Mouse (Mus musculus): ENCODE data around the gene Pxdc1. TPM values are rescaled to one million over a fixed set of nuclear protein-coding genes. Genes with fewer than 3 reads are reported as not detected.

Gene Pxdc1
- polyA plus RNA-seq, 1 experiment from 2014 or later = 12.4 TPM

- no peak overlapping the region for H3K4me3 ChIP-seq (replicated peaks; ENCODE audit: low read depth, low read length)
- DNase-seq (ENCODE audit: low spot score) = no peak
- no peak for ATAC-seq (replicated peaks; ENCODE audit: low FRiP score, low read depth)
- H3K27me3 ChIP-seq (ENCODE audit: insufficient read depth, low read length) = no peaks in the 10 kb centered on the region
- H3K36me3 ChIP-seq (ENCODE audit: insufficient read depth, low read length) = no peaks in the 10 kb centered on the region
- 62% methylated on average over 1 of the region's 1 CpGs for WGBS
- H3K9ac ChIP-seq (ENCODE audit: low read depth, low read length) = no peak overlapping the region
- H3K4me2 ChIP-seq (ENCODE audit: low read length) = no peak overlapping the region
- no peak overlapping the region for H3K27ac ChIP-seq
- H3K9me3 ChIP-seq (replicated peaks; ENCODE audit: low read length) = no peaks in the 10 kb centered on the region
- H3K4me1 ChIP-seq (replicated peaks; ENCODE audit: insufficient read depth, low read length) = no peaks in the 10 kb centered on the region
- TF ChIP-seq CTCF (IDR thresholded peaks at IDR 0.05; ENCODE audit: low read depth) = no peak
These were observed 43.6 kb downstream of the Pxdc1 start for GRCm38 (mm10) chr13:34609711-34610110.

GRCm38 (mm10) chr13:34607079-34607478 lies 46.2 kb downstream of the Pxdc1 start:
- Histone ChIP-seq H3K9me3 (replicated peaks; ENCODE audit: low read length) (no peaks in the 10 kb centered on the region), H3K4me3 (replicated peaks; ENCODE audit: low read depth, low read length) (no peak overlapping the region), H3K27me3 (ENCODE audit: insufficient read depth, low read length) (no peaks in the 10 kb centered on the region), H3K36me3 (ENCODE audit: insufficient read depth, low read length) (no peaks in the 10 kb centered on the region), H3K4me1 (replicated peaks; ENCODE audit: insufficient read depth, low read length) (no peaks in the 10 kb centered on the region), H3K9ac (ENCODE audit: low read depth, low read length) (no peak overlapping the region), H3K27ac (no peak overlapping the region), H3K4me2 (ENCODE audit: low read length) (no peak overlapping the region)
- no peak for ATAC-seq (replicated peaks; ENCODE audit: low FRiP score, low read depth)
- 76% methylated on average over 2 of the region's 2 CpGs for WGBS
- TF ChIP-seq CTCF (IDR thresholded peaks at IDR 0.05; ENCODE audit: low read depth) = no peak
- no peak for DNase-seq (ENCODE audit: low spot score)

- Histone ChIP-seq H3K9ac (ENCODE audit: low read depth, low read length) (no peak overlapping the region), H3K9me3 (replicated peaks; ENCODE audit: low read length) (no peaks in the 10 kb centered on the region), H3K4me3 (replicated peaks; ENCODE audit: low read depth, low read length) (no peak overlapping the region), H3K27me3 (ENCODE audit: insufficient read depth, low read length) (no peaks in the 10 kb centered on the region), H3K4me2 (ENCODE audit: low read length) (no peak overlapping the region), H3K4me1 (replicated peaks; ENCODE audit: insufficient read depth, low read length) (no peaks in the 10 kb centered on the region), H3K27ac (no peak overlapping the region), H3K36me3 (ENCODE audit: insufficient read depth, low read length) (no peaks in the 10 kb centered on the region)
- TF ChIP-seq CTCF (IDR thresholded peaks at IDR 0.05; ENCODE audit: low read depth) = no peak
- 80% methylated on average over 3 of the region's 3 CpGs for WGBS
- no peak for DNase-seq (ENCODE audit: low spot score)
- no peak for ATAC-seq (replicated peaks; ENCODE audit: low FRiP score, low read depth)
These were observed 47.4 kb downstream of the Pxdc1 start for GRCm38 (mm10) chr13:34605884-34606283.

GRCm38 (mm10) chr13:34605206-34605605 lies 48.1 kb downstream of the Pxdc1 start:
- Histone ChIP-seq H3K27me3 (ENCODE audit: insufficient read depth, low read length) (no peaks in the 10 kb centered on the region), H3K4me3 (replicated peaks; ENCODE audit: low read depth, low read length) (no peak overlapping the region)
- peak; percentile 11 for DNase-seq (ENCODE audit: low spot score)

GRCm38 (mm10) chr13:34604406-34604805 lies 48.9 kb downstream of the Pxdc1 start:
- no peak overlapping the region for H3K27ac ChIP-seq
- no peak overlapping the region for H3K4me3 ChIP-seq (replicated peaks; ENCODE audit: low read depth, low read length)
- ATAC-seq (replicated peaks; ENCODE audit: low FRiP score, low read depth) (no peak), DNase-seq (ENCODE audit: low spot score) (no peak)
- no peaks in the 10 kb centered on the region for H3K4me1 ChIP-seq (replicated peaks; ENCODE audit: insufficient read depth, low read length)
- H3K4me2 ChIP-seq (ENCODE audit: low read length) = no peak overlapping the region
- H3K9me3 ChIP-seq (replicated peaks; ENCODE audit: low read length) = no peaks in the 10 kb centered on the region
- no peak overlapping the region for H3K9ac ChIP-seq (ENCODE audit: low read depth, low read length)
- H3K27me3 ChIP-seq (ENCODE audit: insufficient read depth, low read length) = no peaks in the 10 kb centered on the region
- TF ChIP-seq CTCF (IDR thresholded peaks at IDR 0.05; ENCODE audit: low read depth) = no peak
- H3K36me3 ChIP-seq (ENCODE audit: insufficient read depth, low read length) = no peaks in the 10 kb centered on the region
- WGBS = 95% methylated on average over 1 of the region's 1 CpGs

More at GRCm38 (mm10) chr13:34605206-34605605, 48.1 kb downstream of the Pxdc1 start:
- Histone ChIP-seq H3K36me3 (ENCODE audit: insufficient read depth, low read length) (no peaks in the 10 kb centered on the region), H3K9me3 (replicated peaks; ENCODE audit: low read length) (no peaks in the 10 kb centered on the region), H3K27ac (no peak overlapping the region), H3K4me2 (ENCODE audit: low read length) (no peak overlapping the region), H3K9ac (ENCODE audit: low read depth, low read length) (no peak overlapping the region), H3K4me1 (replicated peaks; ENCODE audit: insufficient read depth, low read length) (no peaks in the 10 kb centered on the region)
- no peak for ATAC-seq (replicated peaks; ENCODE audit: low FRiP score, low read depth)
- TF ChIP-seq CTCF (IDR thresholded peaks at IDR 0.05; ENCODE audit: low read depth) = peak; percentile 54
- 75% methylated on average over 5 of the region's 5 CpGs for WGBS

- Histone ChIP-seq H3K4me3 (replicated peaks; ENCODE audit: low read depth, low read length) (no peak overlapping the region), H3K27me3 (ENCODE audit: insufficient read depth, low read length) (no peaks in the 10 kb centered on the region), H3K4me1 (replicated peaks; ENCODE audit: insufficient read depth, low read length) (no peaks in the 10 kb centered on the region), H3K4me2 (ENCODE audit: low read length) (no peak overlapping the region), H3K36me3 (ENCODE audit: insufficient read depth, low read length) (no peaks in the 10 kb centered on the region), H3K27ac (no peak overlapping the region), H3K9ac (ENCODE audit: low read depth, low read length) (no peak overlapping the region), H3K9me3 (replicated peaks; ENCODE audit: low read length) (no peaks in the 10 kb centered on the region)
- DNase-seq (ENCODE audit: low spot score) (no peak), ATAC-seq (replicated peaks; ENCODE audit: low FRiP score, low read depth) (no peak)
- WGBS = 48% methylated on average over 2 of the region's 2 CpGs
- TF ChIP-seq CTCF (IDR thresholded peaks at IDR 0.05; ENCODE audit: low read depth) = no peak
These were observed 50.5 kb downstream of the Pxdc1 start for GRCm38 (mm10) chr13:34602757-34603156.

- Histone ChIP-seq H3K9me3 (replicated peaks; ENCODE audit: low read length) (no peaks in the 10 kb centered on the region), H3K36me3 (ENCODE audit: insufficient read depth, low read length) (no peaks in the 10 kb centered on the region), H3K27ac (no peak overlapping the region), H3K4me1 (replicated peaks; ENCODE audit: insufficient read depth, low read length) (no peaks in the 10 kb centered on the region), H3K4me3 (replicated peaks; ENCODE audit: low read depth, low read length) (no peak overlapping the region), H3K4me2 (ENCODE audit: low read length) (no peak overlapping the region), H3K27me3 (ENCODE audit: insufficient read depth, low read length) (no peaks in the 10 kb centered on the region), H3K9ac (ENCODE audit: low read depth, low read length) (no peak overlapping the region)
- no peak for TF ChIP-seq CTCF (IDR thresholded peaks at IDR 0.05; ENCODE audit: low read depth)
- ATAC-seq (replicated peaks; ENCODE audit: low FRiP score, low read depth) = no peak
- DNase-seq (ENCODE audit: low spot score) = no peak
These were observed 56.5 kb downstream of the Pxdc1 start for GRCm38 (mm10) chr13:34596797-34597196.

Other genes starting within 250 kb of the Pxdc1 start
- not detected in 2 replicates for gene Fam50b, start 81.4 kb upstream of the Pxdc1 start, polyA plus RNA-seq (2015; fragmentation: Nextera tagmentation; extraction: Ambion mirVana)
- gene Prpf4b, start 221.8 kb upstream of the Pxdc1 start, polyA plus RNA-seq (2015; fragmentation: Nextera tagmentation; extraction: Ambion mirVana) = 68.8 and 69.5 TPM in 2 replicates